Mouse (Mus musculus) stomach, embryonic 14.5 days (tissue): ENCODE measurements around the gene Cdh20. TPM values are rescaled to one million over a fixed set of nuclear protein-coding genes. Genes with fewer than 3 reads are reported as not detected.

Experiments used
- ATAC-seq: fragments of 200-750 bp; cut with Nextera tagmentation; 2 replicates; pipeline ENCODE4 v1.8.0; 2017; ENCODE audit warnings: low read depth, moderate TSS enrichment; ENCODE audit not compliant: insufficient number of reproducible peaks, insufficient read depth, low FRiP score
- H3K27ac ChIP-seq: fragments of 300-500 bp; sonication (generic); 2 replicates; pipeline ENCODE4 v1.5.1; 2014; ENCODE audit warnings: mild to moderate bottlenecking, low read length, moderate library complexity, mixed read lengths
- H3K27me3 ChIP-seq: fragments of 300-500 bp; sonication (generic); 2 replicates; pipeline ENCODE4 v1.6.1; 2014; ENCODE audit warnings: low read length, control low read depth, mixed read lengths; ENCODE audit not compliant: control insufficient read depth, insufficient read depth
- H3K36me3 ChIP-seq: fragments of 300-500 bp; sonication (generic); 2 replicates; pipeline ENCODE4 v1.6.1; 2014; ENCODE audit warnings: mild to moderate bottlenecking, control low read depth, low read length, moderate library complexity, mixed read lengths; ENCODE audit not compliant: control insufficient read depth, insufficient read depth
- H3K4me1 ChIP-seq: fragments of 300-500 bp; sonication (generic); 2 replicates; pipeline ENCODE4 v1.6.1; 2014; ENCODE audit warnings: low read length, control low read depth, mixed read lengths; ENCODE audit not compliant: control insufficient read depth, insufficient read depth
- H3K4me2 ChIP-seq: fragments of 300-500 bp; sonication (generic); replicated peaks from 2 replicates; pipeline ENCODE4 v1.6.1; 2014; ENCODE audit warnings: low read depth, low read length, control low read depth
- H3K4me3 ChIP-seq: fragments of 300-500 bp; sonication (generic); 2 replicates; pipeline ENCODE4 v1.5.1; 2014; ENCODE audit warnings: low read depth, low read length, control low read depth
- H3K9ac ChIP-seq: fragments of 300-500 bp; sonication (generic); replicated peaks from 2 replicates; pipeline ENCODE4 v1.6.1; 2014; ENCODE audit warnings: low read depth, mild to moderate bottlenecking, control low read depth, low read length, moderate library complexity, mixed read lengths
- H3K9me3 ChIP-seq: fragments of 300-500 bp; sonication (generic); 2 replicates; pipeline ENCODE4 v1.6.1; 2016; ENCODE audit warnings: low read depth, low read length, control low read depth; ENCODE audit not compliant: control insufficient read depth
- WGBS: fragments of 180-500 bp; shearing (Covaris S2); extraction: QIAGEN DNeasy Blood & Tissue Kit; methylation state at CpG from one replicate; pipeline ENCODE4 v1.1.7; 2014; 5-methylcytosine and 5-hydroxymethylcytosine counted together
- polyA plus RNA-seq: library from polyadenylated mRNA; unstranded; fragments of >200 nt; fragmentation: Nextera tagmentation; extraction: Ambion mirVana; gene quantifications from 2 replicates; pipeline ENCODE4 v1.2.1, GENCODE M21; 2014

The Cdh20 gene
- polyA plus RNA-seq, 1 experiment from 2014 or later = 0.19 TPM

GRCm38 (mm10) chr1:104848256-104848919 lies 80.1 kb downstream of the Cdh20 start:
- H3K4me2 ChIP-seq = no peak overlapping the region
- WGBS = 67% methylated on average over 2 of the region's 2 CpGs
- no peaks in the 10 kb centered on the region for H3K4me1 ChIP-seq
- H3K9me3 ChIP-seq = no peaks in the 10 kb centered on the region
- no peaks in the 10 kb centered on the region for H3K36me3 ChIP-seq
- ATAC-seq = no peak
- H3K27me3 ChIP-seq = no peaks in the 10 kb centered on the region
- H3K27ac ChIP-seq = no peak overlapping the region
- no peak overlapping the region for H3K4me3 ChIP-seq
- H3K9ac ChIP-seq = no peak overlapping the region

GRCm38 (mm10) chr1:104848920-104849272 lies 80.6 kb downstream of the Cdh20 start:
- Histone ChIP-seq H3K4me1 (no peaks in the 10 kb centered on the region), H3K36me3 (no peaks in the 10 kb centered on the region), H3K27me3 (no peaks in the 10 kb centered on the region), H3K9ac (no peak overlapping the region), H3K27ac (no peak overlapping the region), H3K4me2 (no peak overlapping the region), H3K9me3 (no peaks in the 10 kb centered on the region), H3K4me3 (no peak overlapping the region)
- 79% methylated on average over 4 of the region's 4 CpGs for WGBS
- ATAC-seq = no peak

- Histone ChIP-seq H3K4me1 (no peaks in the 10 kb centered on the region), H3K27me3 (no peaks in the 10 kb centered on the region), H3K9me3 (no peaks in the 10 kb centered on the region), H3K9ac (no peak overlapping the region), H3K4me3 (no peak overlapping the region), H3K36me3 (no peaks in the 10 kb centered on the region), H3K27ac (no peak overlapping the region), H3K4me2 (no peak overlapping the region)
- ATAC-seq = no peak
- 71% methylated on average over 1 of the region's 1 CpGs for WGBS
Measured at GRCm38 (mm10) chr1:104877384-104877783, 109.1 kb downstream of the Cdh20 start.

- no peaks in the 10 kb centered on the region for H3K9me3 ChIP-seq
- H3K36me3 ChIP-seq = no peaks in the 10 kb centered on the region
- no peak for ATAC-seq
- H3K4me2 ChIP-seq = no peak overlapping the region
- H3K9ac ChIP-seq = no peak overlapping the region
- H3K4me1 ChIP-seq = no peaks in the 10 kb centered on the region
- H3K4me3 ChIP-seq = no peak overlapping the region
- no peaks in the 10 kb centered on the region for H3K27me3 ChIP-seq
- no peak overlapping the region for H3K27ac ChIP-seq
Measured at GRCm38 (mm10) chr1:104901815-104902214, 133.5 kb downstream of the Cdh20 start.

GRCm38 (mm10) chr1:104903409-104903808 lies 135.1 kb downstream of the Cdh20 start:
- H3K4me2 ChIP-seq = no peak overlapping the region
- no peak overlapping the region for H3K27ac ChIP-seq
- no peaks in the 10 kb centered on the region for H3K4me1 ChIP-seq
- no peak overlapping the region for H3K9ac ChIP-seq
- H3K36me3 ChIP-seq = no peaks in the 10 kb centered on the region
- WGBS = 71% methylated on average over 5 of the region's 5 CpGs
- no peak for ATAC-seq
- H3K27me3 ChIP-seq = no peaks in the 10 kb centered on the region
- H3K4me3 ChIP-seq = no peak overlapping the region
- no peaks in the 10 kb centered on the region for H3K9me3 ChIP-seq

- no peak overlapping the region for H3K4me2 ChIP-seq
- H3K27ac ChIP-seq = no peak overlapping the region
- no peak overlapping the region for H3K9ac ChIP-seq
- H3K9me3 ChIP-seq = no peaks in the 10 kb centered on the region
- no peaks in the 10 kb centered on the region for H3K27me3 ChIP-seq
- H3K4me3 ChIP-seq = no peak overlapping the region
- 22% methylated on average over 3 of the region's 3 CpGs for WGBS
- peaks cover 6% of the 10 kb centered on the region; the same call in 1 of the 2 replicates for H3K4me1 ChIP-seq
- no peak for ATAC-seq
- H3K36me3 ChIP-seq = no peaks in the 10 kb centered on the region
Measured at GRCm38 (mm10) chr1:104912407-104912806, 144.1 kb downstream of the Cdh20 start.

GRCm38 (mm10) chr1:104916507-104916906 lies 148.2 kb downstream of the Cdh20 start:
- no peaks in the 10 kb centered on the region for H3K9me3 ChIP-seq
- no peaks in the 10 kb centered on the region for H3K27me3 ChIP-seq
- H3K4me2 ChIP-seq = no peak overlapping the region
- H3K27ac ChIP-seq = no peak overlapping the region
- 63% methylated on average over 2 of the region's 2 CpGs for WGBS
- H3K36me3 ChIP-seq = no peaks in the 10 kb centered on the region
- H3K9ac ChIP-seq = no peak overlapping the region
- H3K4me3 ChIP-seq = no peak overlapping the region
- no peak for ATAC-seq
- peaks cover 6% of the 10 kb centered on the region; the same call in 1 of the 2 replicates for H3K4me1 ChIP-seq

GRCm38 (mm10) chr1:104917307-104917836 lies 149.0 kb downstream of the Cdh20 start:
- 29% methylated on average over 1 of the region's 1 CpGs for WGBS
- H3K4me3 ChIP-seq = no peak overlapping the region
- H3K4me2 ChIP-seq = no peak overlapping the region
- H3K27me3 ChIP-seq = no peaks in the 10 kb centered on the region
- H3K4me1 ChIP-seq = peaks cover 4% of the 10 kb centered on the region; the same call in 1 of the 2 replicates
- H3K9me3 ChIP-seq = no peaks in the 10 kb centered on the region
- no peak overlapping the region for H3K9ac ChIP-seq
- H3K27ac ChIP-seq = no peak overlapping the region
- H3K36me3 ChIP-seq = no peaks in the 10 kb centered on the region
- no peak for ATAC-seq

- WGBS = 6% methylated on average over 7 of the region's 7 CpGs
- ATAC-seq = no peak
- H3K4me1 ChIP-seq = no peaks in the 10 kb centered on the region
- no peaks in the 10 kb centered on the region for H3K27me3 ChIP-seq
- H3K9ac ChIP-seq = no peak overlapping the region
- no peak overlapping the region for H3K4me3 ChIP-seq
- H3K4me2 ChIP-seq = no peak overlapping the region
- no peaks in the 10 kb centered on the region for H3K36me3 ChIP-seq
- H3K9me3 ChIP-seq = no peaks in the 10 kb centered on the region
- H3K27ac ChIP-seq = no peak overlapping the region
Measured at GRCm38 (mm10) chr1:104933051-104933450, 164.7 kb downstream of the Cdh20 start.
